Mouse (Mus musculus): ENCODE data around the gene Prkn.

The Prkn gene

GRCm38 (mm10) chr17:12048695-12049490 is 1208.7 kb downstream of the Prkn start:
- DNase-seq: no peak

GRCm38 (mm10) chr17:12050261-12050660 is 1210.1 kb downstream of the Prkn start:
- no peak for DNase-seq

- no peak for DNase-seq
Observed at GRCm38 (mm10) chr17:12051031-12051430, 1210.8 kb downstream of the Prkn start.

- no peak for DNase-seq
Observed at GRCm38 (mm10) chr17:12052651-12053050, 1212.5 kb downstream of the Prkn start.

GRCm38 (mm10) chr17:12059041-12059440 is 1218.9 kb downstream of the Prkn start:
- no peak for DNase-seq

GRCm38 (mm10) chr17:12061381-12061780 is 1221.2 kb downstream of the Prkn start:
- no peak for DNase-seq

GRCm38 (mm10) chr17:12062861-12063260 is 1222.7 kb downstream of the Prkn start:
- no peak for DNase-seq

- DNase-seq: no peak
Observed at GRCm38 (mm10) chr17:12063533-12063932, 1223.3 kb downstream of the Prkn start.

- peak; percentile 73 for DNase-seq
Observed at GRCm38 (mm10) chr17:12066054-12066453, 1225.9 kb downstream of the Prkn start.

GRCm38 (mm10) chr17:12076816-12077215 is 1236.6 kb downstream of the Prkn start:
- DNase-seq: no peak

GRCm38 (mm10) chr17:12080656-12081495 is 1240.7 kb downstream of the Prkn start:
- no peak for DNase-seq

GRCm38 (mm10) chr17:12082201-12082600 is 1242.0 kb downstream of the Prkn start:
- no peak for DNase-seq

- no peak for DNase-seq
Observed at GRCm38 (mm10) chr17:12090261-12090927, 1250.2 kb downstream of the Prkn start.

- no peak for DNase-seq
Observed at GRCm38 (mm10) chr17:12092901-12093564, 1252.8 kb downstream of the Prkn start.

- no peak for DNase-seq
Observed at GRCm38 (mm10) chr17:12094016-12094415, 1253.8 kb downstream of the Prkn start.

- no peak for DNase-seq
Observed at GRCm38 (mm10) chr17:12094827-12095590, 1254.8 kb downstream of the Prkn start.

GRCm38 (mm10) chr17:12099415-12099814 is 1259.2 kb downstream of the Prkn start:
- DNase-seq: no peak

GRCm38 (mm10) chr17:12102326-12102725 is 1262.1 kb downstream of the Prkn start:
- no peak for DNase-seq

GRCm38 (mm10) chr17:12103781-12104180 is 1263.6 kb downstream of the Prkn start:
- DNase-seq: no peak

GRCm38 (mm10) chr17:12104245-12104644 is 1264.1 kb downstream of the Prkn start:
- no peak for DNase-seq

GRCm38 (mm10) chr17:12104690-12105089 is 1264.5 kb downstream of the Prkn start:
- no peak for DNase-seq

- no peak for DNase-seq
Observed at GRCm38 (mm10) chr17:12106255-12106654, 1266.1 kb downstream of the Prkn start.

All from retina, postnatal 1 day (tissue).